Mouse (Mus musculus) layer of hippocampus, postnatal 10 days (tissue): Measurements from ENCODE around the gene Cadm1. TPM values are rescaled to one million over a fixed set of nuclear protein-coding genes. Genes with fewer than 3 reads are reported as not detected.

Source experiments
- DNase-seq, 2 experiments: peaks; one replicate each; pipeline ENCODE4 v3.0.0; 2021; ENCODE audit warnings: low spot score in 2 of 2
- total RNA-seq, 2 experiments: library from RNA; stranded (reverse); gene quantifications; 2 replicates each; pipeline ENCODE4 v1.2.3; 2021

The Cadm1 gene
- total RNA-seq, 2 experiments from 2014 or later: 300 to 315 TPM

- DNase-seq: no peak
These were observed 78.5 kb downstream of the Cadm1 start for GRCm38 (mm10) chr9:47608441-47608840.

GRCm38 (mm10) chr9:47608921-47609320, 78.9 kb downstream of the Cadm1 start:
- no peak for DNase-seq

- no peak for DNase-seq
These were observed 79.5 kb downstream of the Cadm1 start for GRCm38 (mm10) chr9:47609443-47609842.

- no peak for DNase-seq
These were observed 80.3 kb downstream of the Cadm1 start for GRCm38 (mm10) chr9:47610316-47610715.

- no peak for DNase-seq
These were observed 83.0 kb downstream of the Cadm1 start for GRCm38 (mm10) chr9:47612894-47613412.

- no peak for DNase-seq
These were observed 85.1 kb downstream of the Cadm1 start for GRCm38 (mm10) chr9:47615049-47615448.

- no peak for DNase-seq
These were observed 86.4 kb downstream of the Cadm1 start for GRCm38 (mm10) chr9:47616391-47616790.

GRCm38 (mm10) chr9:47619501-47620029, 89.6 kb downstream of the Cadm1 start:
- DNase-seq: no peak

GRCm38 (mm10) chr9:47623447-47624445, 93.8 kb downstream of the Cadm1 start:
- DNase-seq: no peak

- peak in 1 of 2 experiments; percentile 40 for DNase-seq
These were observed 94.9 kb downstream of the Cadm1 start for GRCm38 (mm10) chr9:47624565-47625520.

- DNase-seq: no peak
These were observed 95.7 kb downstream of the Cadm1 start for GRCm38 (mm10) chr9:47625621-47626210.

- no peak for DNase-seq
These were observed 98.0 kb downstream of the Cadm1 start for GRCm38 (mm10) chr9:47627966-47628365.

GRCm38 (mm10) chr9:47628550-47628949, 98.6 kb downstream of the Cadm1 start:
- no peak for DNase-seq

GRCm38 (mm10) chr9:47634695-47635094, 104.7 kb downstream of the Cadm1 start:
- DNase-seq: peak; percentile 2 to 12

GRCm38 (mm10) chr9:47642663-47643062, 112.7 kb downstream of the Cadm1 start:
- DNase-seq: no peak

GRCm38 (mm10) chr9:47645056-47645455, 115.1 kb downstream of the Cadm1 start:
- no peak for DNase-seq

GRCm38 (mm10) chr9:47651431-47651830, 121.5 kb downstream of the Cadm1 start:
- no peak for DNase-seq

- no peak for DNase-seq
These were observed 122.2 kb downstream of the Cadm1 start for GRCm38 (mm10) chr9:47652203-47652602.

- no peak for DNase-seq
These were observed 123.0 kb downstream of the Cadm1 start for GRCm38 (mm10) chr9:47652936-47653335.

GRCm38 (mm10) chr9:47659366-47660090, 129.6 kb downstream of the Cadm1 start:
- no peak for DNase-seq
